Mouse (Mus musculus) Muller cell, postnatal 12 days (primary cell): Measurements from ENCODE around the gene Borcs7.
A peak's percentile ranks its signal among the peaks of the same experiment; 100 is the strongest.

ENCODE experiments used
- DNase-seq: peaks from one replicate; pipeline ENCODE4 v3.0.0-alpha.2; 2015; ENCODE audit errors: inconsistent ontology term

The Borcs7 gene

DNA sequence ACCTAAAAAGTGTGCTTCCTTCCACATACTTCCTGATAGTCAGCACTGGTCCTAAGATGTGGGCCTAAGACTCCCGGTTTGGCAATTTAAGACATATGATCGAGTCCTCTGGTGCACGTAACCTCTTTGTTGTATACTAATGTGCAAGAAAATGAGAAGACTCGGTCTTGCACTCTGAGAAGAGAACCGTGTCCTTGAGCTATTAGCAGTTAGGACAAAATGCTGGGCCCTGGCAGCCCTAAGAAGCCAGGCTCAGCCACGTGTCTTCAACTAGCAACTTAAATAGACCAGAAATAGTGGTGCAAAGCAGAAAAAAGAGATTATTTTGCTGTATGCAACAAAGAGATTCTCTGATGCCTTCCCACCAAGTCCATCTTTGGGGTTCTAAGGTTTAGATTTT, 26.9 kb upstream of the Borcs7 start:
- DNase-seq: no peak

DNA sequence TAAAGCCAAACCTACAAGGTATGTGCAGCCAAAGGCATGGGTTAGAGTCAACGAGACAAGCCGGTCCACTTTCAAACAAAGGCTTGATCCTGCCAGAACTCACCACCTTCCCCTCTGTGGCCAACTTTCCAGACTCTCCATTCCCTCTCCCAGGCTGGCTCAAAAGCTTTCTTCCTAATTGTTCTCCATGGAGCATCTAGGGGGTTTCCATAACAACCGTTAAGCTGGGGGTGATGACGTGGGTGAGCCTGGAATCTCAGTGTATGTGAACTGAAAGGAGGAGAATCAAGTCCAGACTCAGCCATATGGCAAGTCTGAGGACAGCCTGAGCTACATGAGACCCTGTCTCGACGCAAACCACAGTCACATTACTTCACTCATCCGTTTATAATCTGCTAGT, 24.2 kb upstream of the Borcs7 start:
- DNase-seq: peak; percentile 26

DNA sequence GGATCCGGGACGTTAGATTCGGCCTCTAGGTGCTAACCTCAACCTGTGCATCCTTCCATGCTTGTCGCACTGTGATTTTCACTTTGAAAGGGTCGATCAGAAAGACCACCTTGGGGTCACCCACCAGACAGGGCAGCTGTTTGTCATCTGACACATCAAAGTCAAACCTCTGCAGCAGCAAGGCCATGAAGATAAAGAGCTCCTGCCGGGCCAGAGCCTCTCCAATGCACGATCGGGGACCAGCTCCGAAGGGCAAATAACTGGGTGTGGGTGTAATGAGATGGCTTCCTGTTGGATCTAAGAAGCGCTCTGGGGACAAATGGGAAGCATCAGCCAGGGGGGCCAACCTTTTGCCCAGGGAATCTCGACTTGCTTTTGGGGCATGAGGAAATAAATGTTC, 22.4 kb upstream of the Borcs7 start:
- DNase-seq: no peak

DNA sequence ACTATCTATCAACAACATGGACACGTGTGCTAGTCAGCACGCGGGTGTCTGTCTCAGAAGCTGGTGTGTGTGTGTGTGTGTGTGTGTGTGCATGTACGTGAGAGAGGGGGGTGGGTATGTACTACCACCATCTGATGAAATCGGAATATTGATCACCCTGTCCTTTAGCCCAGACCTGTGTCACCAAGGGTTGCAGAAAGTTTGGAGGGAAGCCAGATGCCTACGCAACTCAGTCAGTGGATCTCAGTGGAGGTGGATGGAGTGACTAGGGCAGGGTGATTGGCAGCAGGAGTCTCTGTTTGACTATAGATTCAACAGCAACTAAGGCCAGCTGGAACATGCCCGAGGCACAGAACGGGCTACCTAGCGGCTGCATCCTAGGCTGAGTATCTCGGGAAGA, 21.4 kb upstream of the Borcs7 start:
- no peak for DNase-seq

DNA sequence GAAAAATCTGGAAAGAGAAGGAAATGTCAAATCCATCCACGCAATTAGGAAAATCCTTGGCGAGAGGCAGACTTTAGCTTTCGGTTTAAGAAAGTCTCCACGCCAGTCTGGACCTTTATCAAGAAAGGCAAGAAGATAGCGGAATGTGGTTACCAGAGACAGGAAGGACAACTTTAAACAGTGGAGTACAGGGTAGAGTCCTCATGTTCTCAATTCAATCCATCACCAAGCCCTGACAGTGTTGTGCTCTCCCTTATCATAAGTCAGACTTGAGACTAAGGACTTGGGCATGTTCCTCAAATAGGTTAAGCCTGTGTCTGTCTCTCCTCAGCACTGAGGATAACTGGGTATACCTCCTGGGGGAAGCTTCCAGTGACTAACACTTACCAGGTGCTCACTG, 19.9 kb upstream of the Borcs7 start:
- DNase-seq: no peak

DNA sequence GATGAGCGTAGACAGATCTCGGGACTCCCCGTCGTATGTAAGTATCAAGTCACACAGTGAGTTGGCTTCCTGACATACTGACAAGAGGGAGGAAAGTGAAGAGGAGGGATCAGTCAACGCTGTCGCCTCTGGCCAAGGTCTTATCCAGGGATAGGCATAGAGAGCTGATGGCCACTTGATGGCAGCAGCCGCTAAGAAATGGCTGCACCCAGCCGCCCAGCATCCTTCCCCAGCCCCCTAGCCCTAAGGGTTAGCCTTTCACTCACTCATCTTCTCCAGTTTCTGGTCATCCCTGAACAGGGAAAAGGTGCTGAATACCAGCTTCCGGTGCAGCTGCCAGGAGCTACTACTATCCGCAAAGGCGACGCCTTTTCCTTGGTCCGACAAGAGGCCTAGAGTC, 19.0 kb upstream of the Borcs7 start:
- peak; percentile 46 for DNase-seq

DNA sequence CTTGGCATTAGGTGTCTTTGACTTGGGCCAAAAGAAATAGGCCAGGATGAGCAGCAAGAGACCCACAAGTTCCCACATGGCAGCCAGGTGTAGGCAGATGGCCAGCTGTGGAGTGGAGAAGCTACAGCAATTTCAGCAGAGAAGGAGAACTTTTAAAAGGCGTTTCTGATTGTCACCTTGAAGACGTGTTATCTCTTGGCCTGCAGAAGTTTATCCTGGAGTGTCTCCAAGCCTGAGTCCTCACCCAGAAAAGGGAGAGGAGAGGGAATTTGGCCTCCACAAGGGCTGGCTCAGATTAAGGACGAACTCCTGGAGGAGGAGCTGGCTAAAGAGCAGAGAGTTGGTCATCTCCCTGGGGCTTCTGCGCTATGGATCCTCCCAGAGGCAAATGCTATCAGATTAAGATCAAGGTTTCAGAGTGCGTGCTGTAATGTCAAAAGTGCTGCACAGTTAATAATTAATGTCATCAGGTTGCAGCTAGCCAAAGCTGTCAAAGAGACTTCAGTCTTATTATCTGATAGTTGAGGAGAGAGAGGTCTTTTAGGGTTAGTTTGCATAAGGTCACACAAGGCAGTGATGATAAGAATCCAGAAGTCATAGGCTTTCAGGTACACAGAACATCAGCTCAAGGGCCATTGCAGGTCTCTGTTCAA, 16.8 kb upstream of the Borcs7 start, which contains the start of gene Cyp17a1:
Gene Cyp17a1 (minus strand): TSS at position 407 of the 653 bp plus-strand sequence.
- no peak for DNase-seq

DNA sequence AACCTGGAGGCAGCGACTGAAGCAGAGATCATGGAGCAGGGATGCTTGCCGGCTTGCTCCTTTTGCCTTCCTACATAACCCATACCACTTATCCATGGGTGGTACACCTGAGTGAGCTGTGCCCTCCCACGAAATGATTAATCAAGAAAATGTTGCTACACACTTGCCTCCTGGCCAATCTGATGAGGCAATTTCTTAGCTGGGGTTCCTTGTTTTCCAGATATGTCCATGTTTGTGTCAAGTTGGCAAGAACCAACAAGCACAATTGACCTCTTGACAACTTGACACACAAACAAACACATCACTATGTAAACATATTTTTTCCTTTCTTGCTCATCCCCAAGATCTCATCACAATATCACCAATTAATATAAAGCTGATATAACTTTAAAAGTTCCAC, 14.1 kb upstream of the Borcs7 start:
- no peak for DNase-seq

DNA sequence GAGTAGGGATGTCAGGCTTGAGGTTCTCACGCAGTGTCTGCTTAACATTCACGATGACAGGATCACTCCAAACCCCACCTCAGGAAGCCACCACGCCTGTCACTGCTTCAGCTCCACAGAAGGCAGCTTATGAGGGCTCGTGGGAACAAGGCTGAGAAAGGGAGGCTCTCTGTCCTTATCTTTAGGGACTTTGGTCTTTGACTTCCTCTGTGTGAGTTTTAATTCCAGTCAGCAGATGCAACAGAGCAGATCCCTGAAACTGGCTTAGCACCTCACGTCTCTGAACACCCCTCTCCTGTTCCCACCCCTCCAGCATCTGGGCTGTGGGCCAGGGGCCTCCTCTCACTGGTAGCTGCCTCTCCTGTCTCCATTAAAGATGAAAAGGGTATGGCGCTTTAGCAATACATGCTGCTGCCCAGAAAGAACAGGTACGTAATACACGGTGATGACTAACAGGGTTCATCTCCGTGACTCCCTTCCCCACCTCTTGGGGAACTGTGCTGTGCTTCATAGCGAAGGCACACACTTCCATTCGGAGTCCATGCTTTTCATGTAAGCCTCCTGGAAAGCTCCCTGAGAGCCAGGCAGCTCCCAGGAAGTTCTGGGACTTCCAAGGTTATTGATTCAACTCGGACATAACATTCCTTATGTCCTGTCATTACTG, 9.9 kb upstream of the Borcs7 start:
- no peak for DNase-seq

DNA sequence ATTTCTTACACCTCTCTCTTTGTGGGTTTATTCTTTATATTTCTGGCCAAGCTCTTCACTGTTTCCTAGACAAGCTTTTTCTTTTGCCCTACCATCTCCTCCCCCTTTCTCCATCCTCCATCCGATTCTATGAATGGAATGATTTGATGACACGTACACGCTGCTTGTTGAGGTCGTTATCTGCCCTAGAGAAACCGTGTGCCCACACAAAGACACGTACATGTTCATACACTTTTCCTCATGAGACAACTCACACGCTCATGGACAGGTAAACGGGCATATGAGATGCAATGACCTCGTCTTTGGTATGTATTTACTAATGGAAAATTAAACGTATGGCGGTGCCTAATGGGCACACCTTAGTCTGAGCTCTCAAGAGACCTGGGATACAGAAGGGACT, 681 bp downstream of the Borcs7 start:
- DNase-seq: no peak

DNA sequence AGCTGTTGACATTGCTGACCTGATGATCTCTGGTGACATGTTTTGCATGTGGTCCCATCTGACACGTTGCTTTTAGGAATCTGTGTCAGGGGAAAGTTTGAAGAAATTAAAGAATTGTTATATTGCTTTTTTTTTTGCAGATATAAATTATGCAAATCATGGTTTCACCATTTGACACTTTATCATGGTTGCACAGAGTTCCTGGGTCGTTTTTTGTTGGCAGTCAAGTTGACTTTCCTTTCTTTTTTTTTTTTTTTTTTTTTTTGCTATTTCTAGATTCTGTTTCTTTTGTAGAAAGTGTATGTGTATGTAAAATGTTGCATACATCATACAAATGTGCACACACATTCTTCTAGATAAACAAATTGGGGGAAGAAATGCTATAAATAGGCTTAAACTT, 1.4 kb downstream of the Borcs7 start:
- no peak for DNase-seq

DNA sequence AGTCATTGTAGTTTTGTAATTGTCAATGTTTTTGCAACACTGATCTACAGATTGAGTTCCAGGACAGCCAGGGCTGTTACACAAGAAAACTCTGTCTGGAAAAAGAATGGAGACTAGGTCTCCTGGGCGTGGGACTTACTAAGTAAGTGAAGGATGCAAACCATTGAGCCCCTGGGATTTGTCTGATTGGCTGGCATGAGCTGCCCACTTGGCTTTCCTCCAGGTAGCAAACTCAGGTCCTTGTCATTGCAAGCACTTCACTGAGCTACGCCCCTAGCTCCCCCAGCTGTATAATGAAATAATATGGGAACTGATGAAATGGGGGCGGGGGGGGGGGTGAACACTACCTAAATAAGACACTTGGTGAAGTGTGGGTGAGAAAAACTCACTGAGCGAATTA, 3.4 kb downstream of the Borcs7 start:
- no peak for DNase-seq

DNA sequence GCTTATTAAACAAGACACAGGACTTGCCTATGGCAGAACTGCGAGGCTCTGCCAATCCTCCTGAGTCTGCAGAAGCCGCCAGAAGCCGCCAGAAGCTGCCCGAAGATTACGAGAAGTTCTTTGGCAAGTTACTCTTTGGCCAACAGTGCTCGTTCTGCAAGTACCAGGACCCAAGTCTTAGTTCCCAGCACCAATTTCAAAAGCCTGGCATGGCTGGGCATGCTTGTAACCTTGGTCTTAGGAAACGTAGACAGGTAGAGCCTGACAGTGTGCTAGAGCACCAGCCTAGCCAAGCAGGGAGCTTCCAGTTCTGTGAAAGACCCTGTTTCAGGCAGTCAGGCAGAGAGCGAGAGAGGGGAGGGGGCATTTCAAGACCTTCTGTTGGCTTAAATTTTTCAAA, 6.8 kb downstream of the Borcs7 start:
- DNase-seq: no peak

DNA sequence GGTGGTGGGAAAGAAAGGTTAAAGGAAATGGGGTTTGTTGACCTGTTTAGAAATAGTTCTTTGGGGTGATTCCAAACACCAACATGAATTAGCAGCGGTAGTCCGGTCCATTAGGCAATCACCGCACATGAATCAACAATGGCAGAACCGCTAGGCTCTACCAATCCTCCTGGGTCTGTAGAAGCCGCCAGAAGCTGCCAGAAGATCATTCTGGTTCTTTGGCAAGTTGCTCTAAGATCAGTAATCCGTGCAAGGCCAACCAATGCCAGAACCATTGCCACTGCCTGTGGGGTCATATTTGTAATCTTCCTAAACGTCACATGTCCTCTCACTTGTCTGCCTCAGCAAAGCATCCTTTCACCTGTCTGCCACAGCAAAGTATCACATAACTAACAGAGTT, 7.2 kb downstream of the Borcs7 start:
- no peak for DNase-seq

DNA sequence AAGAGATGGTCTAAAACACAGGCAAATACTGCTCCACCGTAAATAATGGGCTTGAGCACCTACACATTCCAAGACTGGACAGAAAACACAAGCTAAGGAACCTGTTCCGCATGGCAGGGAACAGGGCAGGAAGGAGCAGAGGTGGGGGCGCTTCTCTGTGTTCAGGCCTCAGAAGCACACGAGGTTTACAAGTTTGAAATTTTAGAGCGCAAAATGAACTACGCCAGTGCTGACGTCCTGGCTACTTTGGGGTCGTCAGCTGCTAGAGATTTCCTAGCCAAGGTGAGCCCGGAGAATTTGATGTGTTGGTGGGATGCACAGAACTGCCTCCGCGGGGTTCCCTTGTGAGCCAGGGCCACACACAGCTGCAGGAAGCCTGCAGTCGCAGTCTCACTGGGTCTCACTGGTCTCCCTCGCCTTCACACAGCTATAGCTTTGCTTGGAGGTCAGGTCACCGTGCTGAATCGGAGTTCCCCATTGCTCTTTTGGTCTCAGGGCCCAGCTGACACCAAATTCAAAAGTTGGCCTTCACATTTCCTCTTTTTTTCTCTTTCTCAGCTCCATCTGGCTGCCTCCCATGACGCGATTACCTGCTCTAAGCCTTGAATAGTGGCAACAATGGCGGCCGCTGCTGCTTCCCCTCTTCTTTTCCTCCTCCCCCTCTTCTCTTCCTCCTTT, 8.3 kb downstream of the Borcs7 start:
- no peak for DNase-seq

DNA sequence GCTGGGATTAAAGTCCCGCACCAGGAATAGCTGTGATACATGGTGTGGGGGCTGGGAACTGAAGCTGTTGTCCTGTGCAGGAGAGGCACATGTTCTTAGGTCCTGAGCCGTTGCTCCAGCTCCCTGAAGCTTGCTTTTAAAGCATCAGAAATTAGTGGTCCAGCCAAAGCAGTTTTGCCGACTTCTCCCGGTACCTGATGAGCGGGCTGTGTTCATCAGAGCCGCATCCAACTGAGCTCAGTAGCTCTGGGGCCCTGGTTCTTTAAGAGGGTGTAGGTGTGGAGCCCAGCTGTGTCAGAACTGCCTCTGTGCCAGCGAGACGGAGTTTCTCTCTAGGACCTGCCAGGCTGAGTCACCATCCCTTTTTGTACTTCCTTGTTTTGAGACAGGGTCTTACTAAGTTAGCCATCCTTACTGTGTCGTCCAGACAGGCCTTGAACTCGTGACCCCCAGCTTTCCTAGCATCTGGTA, 9.3 kb downstream of the Borcs7 start:
- no peak for DNase-seq

DNA sequence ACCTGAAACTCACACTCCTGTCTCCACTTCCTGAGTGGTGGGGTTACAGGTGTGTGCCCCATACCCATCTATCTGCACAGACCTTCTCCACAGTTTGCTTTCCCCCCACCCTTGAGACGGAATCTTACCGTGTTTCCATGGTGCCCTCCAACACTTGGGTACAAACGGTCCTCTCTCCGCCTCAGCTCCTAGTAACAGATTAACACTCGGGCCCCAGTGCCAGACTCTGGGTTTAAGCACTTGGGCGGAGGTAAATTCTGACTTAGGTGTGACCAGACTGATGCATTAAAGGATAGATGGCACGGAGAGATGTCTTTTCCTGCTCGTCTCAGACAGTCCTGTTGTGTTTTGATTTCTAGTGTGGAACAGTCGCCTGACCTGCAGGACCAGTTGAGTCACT, 11.4 kb downstream of the Borcs7 start:
- no peak for DNase-seq

DNA sequence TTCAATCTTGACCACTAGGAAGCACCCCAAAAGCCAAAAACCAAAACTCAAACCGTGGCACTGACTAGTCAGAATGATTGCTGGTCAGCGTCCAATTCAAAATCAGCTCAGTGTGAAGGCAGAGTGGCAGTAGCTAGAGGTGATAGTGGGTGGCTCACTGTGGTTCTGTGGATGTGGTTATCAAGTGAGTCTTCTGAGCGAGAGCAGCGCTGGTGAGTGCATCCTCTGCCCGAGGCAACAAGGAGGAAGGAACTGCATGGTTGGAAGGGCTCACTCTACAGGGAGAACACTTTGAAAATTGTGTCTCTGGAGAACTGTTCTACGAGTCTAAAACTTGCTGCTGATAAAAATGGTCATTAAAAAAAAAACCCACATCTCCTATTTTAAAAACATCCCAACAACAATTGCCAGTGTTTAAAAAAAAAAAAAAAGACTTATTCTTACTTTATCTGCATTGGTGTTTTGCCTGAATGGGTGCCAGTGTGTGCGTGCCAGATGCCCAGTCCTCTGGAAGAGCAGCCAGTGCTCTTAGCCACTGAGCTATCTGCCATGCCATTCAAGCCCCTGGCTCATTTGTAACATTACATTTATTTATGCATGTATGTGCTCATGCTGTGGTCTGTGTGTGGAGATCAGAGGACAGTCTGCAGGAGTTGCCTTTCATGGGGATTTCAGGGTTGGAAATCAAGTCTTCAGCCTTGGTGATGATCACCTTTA, 16.2 kb downstream of the Borcs7 start:
- DNase-seq: no peak

DNA sequence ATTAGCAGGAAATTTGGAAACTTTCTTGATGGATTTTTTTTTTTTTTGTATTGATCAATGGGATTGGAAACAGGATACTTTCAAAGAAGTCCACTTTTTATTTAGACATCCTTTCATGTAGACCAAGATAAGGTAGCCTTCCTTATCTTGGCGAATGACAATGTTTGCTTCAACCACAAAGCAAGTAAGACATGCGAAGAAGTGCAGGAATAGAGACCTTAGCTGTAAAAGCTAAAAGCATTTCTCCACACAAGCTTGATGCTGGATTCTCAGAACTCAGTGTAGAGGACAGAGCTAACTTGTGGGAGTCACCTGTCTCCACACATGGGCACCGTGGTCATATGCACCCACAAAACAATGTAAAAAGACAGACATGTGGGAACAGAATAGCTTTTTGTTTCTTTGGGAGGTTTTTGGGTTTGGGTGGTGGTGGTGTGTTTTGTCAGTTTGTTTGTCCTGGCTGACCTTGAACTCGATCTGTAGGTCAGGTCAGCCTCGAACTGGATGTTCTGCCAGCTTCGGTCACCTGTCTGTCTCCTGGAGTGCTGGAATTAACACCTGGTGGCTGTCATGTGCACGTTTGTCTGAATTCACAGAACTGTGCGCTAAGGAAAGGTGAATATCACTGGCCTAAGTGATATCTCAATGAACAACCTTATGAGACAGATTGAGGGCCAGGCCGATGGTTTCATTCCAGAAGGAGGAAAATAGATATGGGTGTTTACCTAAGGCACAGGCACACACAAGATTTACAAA, 17.0 kb downstream of the Borcs7 start:
- DNase-seq: no peak

DNA sequence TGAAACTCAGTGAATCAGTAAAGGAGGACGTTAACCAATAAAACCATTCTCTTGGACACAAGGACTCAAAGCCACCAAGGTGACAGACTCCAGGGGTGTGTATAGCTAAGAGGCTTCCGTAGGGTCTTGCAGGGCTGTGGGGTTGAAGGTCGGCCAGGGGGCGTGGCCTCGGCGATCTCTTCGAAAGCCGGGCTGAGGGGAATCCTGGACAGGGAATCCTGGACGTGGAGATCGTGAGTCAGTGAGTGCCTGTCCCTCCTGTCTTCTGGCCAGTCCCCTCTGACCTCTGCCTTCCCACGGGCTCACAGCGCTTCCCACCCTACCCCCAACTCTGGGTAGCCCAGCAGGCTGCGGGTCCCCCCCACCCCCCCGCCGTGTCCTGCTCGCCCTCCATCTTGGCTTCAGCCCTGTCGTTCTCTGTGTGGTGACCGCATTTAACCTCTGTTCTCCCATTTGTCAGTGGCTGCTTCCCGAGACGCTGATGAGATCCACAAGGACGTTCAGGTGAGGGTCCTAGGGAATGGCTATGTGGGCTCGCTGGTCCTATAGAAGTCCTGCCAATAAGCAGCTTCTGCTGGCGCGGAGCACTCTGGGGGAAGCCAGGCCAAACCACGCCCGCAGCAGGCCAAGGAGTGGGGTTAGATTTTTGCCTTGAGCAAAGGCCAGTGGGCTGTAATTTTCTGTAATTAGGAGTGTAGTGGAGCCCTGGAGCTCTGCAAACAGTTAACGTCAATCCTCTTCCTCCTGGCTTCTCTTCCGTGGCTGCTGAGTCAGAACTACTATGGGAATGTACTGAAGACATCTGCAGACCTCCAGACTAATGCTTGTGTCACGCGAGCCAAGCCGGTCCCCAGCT, 17.8 kb downstream of the Borcs7 start, which contains the start of gene As3mt:
Gene As3mt (plus strand): TSS at position 163 of the 856 bp plus-strand sequence.
- DNase-seq: peak; percentile 34

DNA sequence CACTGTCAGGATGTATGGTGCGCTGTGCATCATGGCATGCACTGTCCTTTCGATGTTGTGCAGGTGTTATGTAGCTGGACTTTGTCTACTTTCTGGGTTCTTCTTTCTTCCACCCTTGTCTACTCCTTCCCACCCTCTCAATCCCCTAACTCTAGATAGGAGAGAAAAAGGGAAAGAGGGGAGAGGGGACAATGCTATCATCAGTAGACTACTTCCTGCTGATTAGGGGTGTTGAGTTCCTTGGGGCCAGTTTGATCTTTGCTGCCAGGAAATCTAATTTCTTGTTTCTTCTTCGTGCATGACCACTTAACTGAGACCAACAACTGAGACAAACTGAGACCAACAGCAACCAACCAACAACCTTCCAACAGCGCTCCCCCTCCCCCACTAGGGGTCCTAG, 20.9 kb downstream of the Borcs7 start:
- no peak for DNase-seq
